Mouse (Mus musculus): ENCODE data around the gene Nkd2. TPM values are rescaled to one million over a fixed set of nuclear protein-coding genes. Genes with fewer than 3 reads are reported as not detected.

The Nkd2 gene
- total and polyA plus RNA-seq, 2 experiments from 2014 or later = 5.7 to 14.3 TPM

GRCm38 (mm10) chr13:73773519-73774205, 73.8 kb downstream of the Nkd2 start:
- peak; percentile 61 for ATAC-seq (ENCODE audit: insufficient read depth, low read depth)
- Histone ChIP-seq H3K27me3 (ENCODE audit: control insufficient read depth, insufficient read depth, low read length) (no peaks in the 10 kb centered on the region), H3K4me2 (ENCODE audit: low read depth, low read length) (0 out of 2 replicates have a peak overlapping the region, but pooled peaks have one; percentile 2), H3K36me3 (replicated peaks; ENCODE audit: control insufficient read depth, insufficient read depth, low read length) (peaks cover 7% of the 10 kb centered on the region; the same call in 1 of the 2 replicates), H3K27ac (ENCODE audit: low read depth) (peak overlapping the region; percentile 81), H3K4me1 (ENCODE audit: control insufficient read depth, insufficient read depth) (peaks cover 61% of the 10 kb centered on the region), H3K4me3 (ENCODE audit: low read depth, low read length) (no peak overlapping the region), H3K9ac (replicated peaks; ENCODE audit: low read depth, low read length) (peak overlapping the region; percentile 47; the same call in 1 of the 2 replicates), H3K9me3 (replicated peaks; ENCODE audit: control insufficient read depth, low read length) (no peaks in the 10 kb centered on the region)
- 29% methylated on average over 4 of the region's 4 CpGs for WGBS
- TF ChIP-seq CTCF (IDR thresholded peaks at IDR 0.05; ENCODE audit: low read depth) (no peak), EP300 (IDR thresholded peaks at IDR 0.05; ENCODE audit: low read depth) (no peak)
- DNase-seq (ENCODE audit: low spot score) = peak; percentile 36

- TF ChIP-seq EP300 (IDR thresholded peaks at IDR 0.05; ENCODE audit: low read depth) (no peak), CTCF (IDR thresholded peaks at IDR 0.05; ENCODE audit: low read depth) (peak; percentile 47)
- peaks cover 7% of the 10 kb centered on the region; the same call in 1 of the 2 replicates for H3K36me3 ChIP-seq (replicated peaks; ENCODE audit: control insufficient read depth, insufficient read depth, low read length)
- DNase-seq (ENCODE audit: low spot score) (no peak), ATAC-seq (ENCODE audit: insufficient read depth, low read depth) (no peak)
- no peak overlapping the region for H3K4me2 ChIP-seq (ENCODE audit: low read depth, low read length)
- no peaks in the 10 kb centered on the region for H3K9me3 ChIP-seq (replicated peaks; ENCODE audit: control insufficient read depth, low read length)
- no peak overlapping the region for H3K4me3 ChIP-seq (ENCODE audit: low read depth, low read length)
- H3K27ac ChIP-seq (ENCODE audit: low read depth) = peak overlapping the region; percentile 81
- peak overlapping the region; percentile 47; the same call in 1 of the 2 replicates for H3K9ac ChIP-seq (replicated peaks; ENCODE audit: low read depth, low read length)
- peaks cover 69% of the 10 kb centered on the region for H3K4me1 ChIP-seq (ENCODE audit: control insufficient read depth, insufficient read depth)
- WGBS = 38% methylated on average over 2 of the region's 2 CpGs
- no peaks in the 10 kb centered on the region for H3K27me3 ChIP-seq (ENCODE audit: control insufficient read depth, insufficient read depth, low read length)
Observed at GRCm38 (mm10) chr13:73772655-73773054, 74.8 kb downstream of the Nkd2 start.

GRCm38 (mm10) chr13:73771131-73771530, 76.3 kb downstream of the Nkd2 start:
- Histone ChIP-seq H3K36me3 (replicated peaks; ENCODE audit: control insufficient read depth, insufficient read depth, low read length) (peaks cover 7% of the 10 kb centered on the region; the same call in 1 of the 2 replicates), H3K4me3 (ENCODE audit: low read depth, low read length) (no peak overlapping the region), H3K9me3 (replicated peaks; ENCODE audit: control insufficient read depth, low read length) (no peaks in the 10 kb centered on the region), H3K9ac (replicated peaks; ENCODE audit: low read depth, low read length) (no peak overlapping the region), H3K4me1 (ENCODE audit: control insufficient read depth, insufficient read depth) (peaks cover 80% of the 10 kb centered on the region), H3K27ac (ENCODE audit: low read depth) (no peak overlapping the region), H3K27me3 (ENCODE audit: control insufficient read depth, insufficient read depth, low read length) (no peaks in the 10 kb centered on the region), H3K4me2 (ENCODE audit: low read depth, low read length) (no peak overlapping the region)
- ATAC-seq (ENCODE audit: insufficient read depth, low read depth) (no peak), DNase-seq (ENCODE audit: low spot score) (no peak)
- WGBS = 63% methylated on average over 3 of the region's 3 CpGs
- TF ChIP-seq EP300 (IDR thresholded peaks at IDR 0.05; ENCODE audit: low read depth) = no peak
- no peak for TF ChIP-seq CTCF (IDR thresholded peaks at IDR 0.05; ENCODE audit: low read depth)

GRCm38 (mm10) chr13:73769916-73770682, 77.3 kb downstream of the Nkd2 start:
- peaks cover 78% of the 10 kb centered on the region for H3K4me1 ChIP-seq (ENCODE audit: control insufficient read depth, insufficient read depth)
- no peak overlapping the region for H3K4me3 ChIP-seq (ENCODE audit: low read depth, low read length)
- peak overlapping the region; percentile 44 for H3K27ac ChIP-seq (ENCODE audit: low read depth)
- ATAC-seq (ENCODE audit: insufficient read depth, low read depth) (no peak), DNase-seq (ENCODE audit: low spot score) (no peak)
- no peak overlapping the region for H3K9ac ChIP-seq (replicated peaks; ENCODE audit: low read depth, low read length)
- H3K4me2 ChIP-seq (ENCODE audit: low read depth, low read length) = no peak overlapping the region
- peaks cover 7% of the 10 kb centered on the region; the same call in 1 of the 2 replicates for H3K36me3 ChIP-seq (replicated peaks; ENCODE audit: control insufficient read depth, insufficient read depth, low read length)
- 72% methylated on average over 4 of the region's 4 CpGs for WGBS
- no peaks in the 10 kb centered on the region for H3K9me3 ChIP-seq (replicated peaks; ENCODE audit: control insufficient read depth, low read length)
- no peak for TF ChIP-seq CTCF (IDR thresholded peaks at IDR 0.05; ENCODE audit: low read depth)
- no peak for TF ChIP-seq EP300 (IDR thresholded peaks at IDR 0.05; ENCODE audit: low read depth)
- no peaks in the 10 kb centered on the region for H3K27me3 ChIP-seq (ENCODE audit: control insufficient read depth, insufficient read depth, low read length)

Other genes with a start within 250 kb of the Nkd2 start
- gene Clptm1l, start 243.6 kb downstream of the Nkd2 start, total RNA-seq (2014; rRNA removed; ENCODE audit: low replicate concordance) = 98.9 and 119 TPM in 2 replicates
- 63.6 and 65.2 TPM in 2 replicates for gene Clptm1l, start 243.6 kb downstream of the Nkd2 start, polyA plus RNA-seq (2015; fragmentation: Nextera tagmentation; extraction: Ambion mirVana)
- gene Tert, start 220.7 kb downstream of the Nkd2 start, total RNA-seq (2014; rRNA removed; ENCODE audit: low replicate concordance) = 2.8 and 3.5 TPM in 2 replicates
- 0.32 and 0.48 TPM in 2 replicates for gene Tert, start 220.7 kb downstream of the Nkd2 start, polyA plus RNA-seq (2015; fragmentation: Nextera tagmentation; extraction: Ambion mirVana)
- gene Slc6a18, start 169.6 kb downstream of the Nkd2 start, total RNA-seq (2014; rRNA removed; ENCODE audit: low replicate concordance) = not detected in 2 replicates
- not detected in 2 replicates for gene Slc6a18, start 169.6 kb downstream of the Nkd2 start, polyA plus RNA-seq (2015; fragmentation: Nextera tagmentation; extraction: Ambion mirVana)
- 0.35 TPM in 1 of 2 replicates, not detected in the other for gene Slc6a19, start 142.8 kb downstream of the Nkd2 start, total RNA-seq (2014; rRNA removed; ENCODE audit: low replicate concordance)
- not detected in 2 replicates for gene Slc6a19, start 142.8 kb downstream of the Nkd2 start, polyA plus RNA-seq (2015; fragmentation: Nextera tagmentation; extraction: Ambion mirVana)
- 79.3 and 94.6 TPM in 2 replicates for gene Slc12a7, start 114.5 kb downstream of the Nkd2 start, total RNA-seq (2014; rRNA removed; ENCODE audit: low replicate concordance)
- gene Slc12a7, start 114.5 kb downstream of the Nkd2 start, polyA plus RNA-seq (2015; fragmentation: Nextera tagmentation; extraction: Ambion mirVana) = 32.7 and 34.4 TPM in 2 replicates
- 2.6 and 9.8 TPM in 2 replicates for gene Trip13, start 90.2 kb upstream of the Nkd2 start, total RNA-seq (2014; rRNA removed; ENCODE audit: low replicate concordance)
- gene Trip13, start 90.2 kb upstream of the Nkd2 start, polyA plus RNA-seq (2015; fragmentation: Nextera tagmentation; extraction: Ambion mirVana) = 8.0 and 8.8 TPM in 2 replicates
- 41.9 and 43.3 TPM in 2 replicates for gene Brd9, start 90.2 kb upstream of the Nkd2 start, total RNA-seq (2014; rRNA removed; ENCODE audit: low replicate concordance)
- gene Brd9, start 90.2 kb upstream of the Nkd2 start, polyA plus RNA-seq (2015; fragmentation: Nextera tagmentation; extraction: Ambion mirVana) = 28.4 and 29.3 TPM in 2 replicates
- gene Zdhhc11, start 116.2 kb upstream of the Nkd2 start, total RNA-seq (2014; rRNA removed; ENCODE audit: low replicate concordance) = not detected in 2 replicates
- gene Zdhhc11, start 116.2 kb upstream of the Nkd2 start, polyA plus RNA-seq (2015; fragmentation: Nextera tagmentation; extraction: Ambion mirVana) = not detected in 2 replicates
- gene Tppp, start 161.8 kb upstream of the Nkd2 start, total RNA-seq (2014; rRNA removed; ENCODE audit: low replicate concordance) = 12.6 and 16.9 TPM in 2 replicates
- 4.2 and 5.8 TPM in 2 replicates for gene Tppp, start 161.8 kb upstream of the Nkd2 start, polyA plus RNA-seq (2015; fragmentation: Nextera tagmentation; extraction: Ambion mirVana)
- 3.9 and 5.5 TPM in 2 replicates for gene Cep72, start 214.7 kb upstream of the Nkd2 start, total RNA-seq (2014; rRNA removed; ENCODE audit: low replicate concordance)
- 4.5 and 4.8 TPM in 2 replicates for gene Cep72, start 214.7 kb upstream of the Nkd2 start, polyA plus RNA-seq (2015; fragmentation: Nextera tagmentation; extraction: Ambion mirVana)